Mouse (Mus musculus): ENCODE results near the gene Chsy1.
A peak's percentile ranks its signal among the peaks of the same experiment; 100 is the strongest.

Chsy1 gene

DNA sequence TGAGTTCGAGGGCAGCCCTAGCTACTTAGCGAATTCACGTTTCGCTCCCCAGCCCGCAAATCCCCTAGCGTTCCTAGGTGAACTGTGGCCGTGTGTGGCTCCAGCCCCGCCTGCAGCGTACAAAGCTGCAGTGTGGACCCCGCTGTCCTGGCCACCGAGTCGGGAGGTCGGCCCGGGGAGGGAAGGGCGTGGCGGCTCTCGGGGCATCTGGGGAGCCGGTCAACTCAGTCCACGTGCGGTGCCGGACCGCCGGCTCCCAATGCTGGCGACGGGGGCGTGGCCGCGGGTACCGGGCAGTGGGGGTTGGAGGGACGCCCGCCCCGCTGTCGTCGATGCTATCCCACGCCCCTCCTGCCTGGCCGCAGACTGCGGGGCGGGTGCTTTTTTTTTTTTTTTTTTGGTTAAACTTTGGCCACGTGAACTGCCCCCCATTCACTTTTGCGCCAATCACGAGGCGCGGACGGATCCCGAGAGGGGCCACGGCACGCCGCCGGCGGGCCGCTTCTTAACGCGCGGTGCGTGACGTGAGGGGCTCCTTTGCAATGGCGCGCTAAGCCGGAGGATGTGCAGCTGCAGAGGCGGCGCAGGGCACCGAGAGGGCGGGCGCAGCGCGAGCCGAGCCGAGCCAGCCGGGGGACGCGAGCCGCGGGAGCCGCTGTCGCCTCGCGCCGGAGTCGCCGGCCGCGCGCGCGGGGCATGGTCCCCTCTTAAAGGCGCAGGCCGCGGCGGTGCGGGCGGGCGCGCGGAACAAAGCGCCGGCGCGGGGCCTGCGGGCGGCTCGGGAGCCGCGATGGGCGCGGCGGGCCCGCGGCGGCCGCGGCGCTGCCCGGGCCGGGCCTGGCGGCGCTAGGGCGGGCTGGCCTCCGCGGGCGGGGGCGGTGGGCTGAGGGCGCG is at the start of gene Chsy1:
Chsy1 (plus strand) TSS at position 555 of the 894 bp plus-strand sequence.
- DNase-seq, result peak; percentile 83

DNA sequence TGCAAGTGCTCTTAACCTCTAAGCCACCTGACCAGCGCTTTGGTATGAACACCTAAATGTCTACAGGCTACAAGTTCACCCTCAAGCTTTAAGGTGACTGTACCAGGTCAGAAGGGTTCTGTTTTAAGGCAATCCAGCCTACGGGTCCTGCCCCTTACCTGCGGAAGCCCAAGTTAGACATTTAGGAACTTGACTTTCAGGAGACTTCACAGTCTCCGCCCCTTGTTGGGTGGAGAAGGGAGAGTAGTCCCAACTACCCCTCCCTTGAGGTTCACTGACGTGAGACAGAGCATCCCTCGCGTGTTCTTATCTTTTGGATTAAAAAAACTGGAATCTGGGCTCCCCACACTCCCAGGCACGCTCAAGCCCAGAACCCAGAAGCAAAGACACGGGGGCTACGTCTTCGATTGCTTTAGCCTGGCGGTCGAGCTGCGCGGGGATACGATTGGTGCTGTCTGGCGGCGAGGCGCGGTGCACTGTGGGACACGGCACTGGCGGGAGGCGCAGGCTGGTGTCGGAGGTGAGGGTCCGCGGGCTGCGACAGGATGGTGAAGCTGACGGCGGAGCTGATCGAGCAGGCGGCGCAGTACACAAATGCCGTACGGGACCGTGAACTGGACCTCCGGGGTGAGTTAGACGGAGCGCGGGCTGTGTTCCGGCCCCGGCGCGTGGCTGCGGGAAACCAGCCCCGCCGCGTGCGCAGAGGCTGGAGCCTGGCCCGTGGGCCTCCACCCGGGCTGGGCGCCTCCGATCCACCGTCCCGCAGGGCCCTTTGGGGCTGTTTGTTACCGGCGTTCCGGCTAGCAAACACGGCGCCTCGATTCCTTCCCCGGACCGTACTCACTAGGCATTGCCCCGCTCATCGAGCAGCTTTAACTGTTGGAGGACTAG is 49.0 kb upstream of the Chsy1 start:
- peak; percentile 76 for DNase-seq

DNA sequence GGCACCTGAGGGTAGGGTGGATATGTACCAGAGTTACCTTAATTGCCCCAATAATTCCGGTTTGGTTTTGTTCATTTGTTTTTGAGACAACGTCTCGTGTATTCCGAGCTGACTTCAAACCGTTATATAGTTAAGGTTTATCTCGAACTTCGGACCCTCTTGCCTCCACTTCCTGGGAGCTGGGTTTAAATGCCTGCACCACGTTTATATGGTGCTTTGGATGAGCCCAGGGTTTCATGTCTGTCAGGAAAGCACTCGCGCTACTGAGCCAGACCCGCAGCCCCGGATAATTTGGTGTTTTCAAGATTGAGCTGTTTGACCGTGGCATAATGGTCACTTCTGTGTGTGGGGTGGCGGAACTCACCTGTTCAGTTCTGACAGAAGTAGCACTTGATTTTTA is 48.3 kb upstream of the Chsy1 start:
- DNase-seq, result no peak

DNA sequence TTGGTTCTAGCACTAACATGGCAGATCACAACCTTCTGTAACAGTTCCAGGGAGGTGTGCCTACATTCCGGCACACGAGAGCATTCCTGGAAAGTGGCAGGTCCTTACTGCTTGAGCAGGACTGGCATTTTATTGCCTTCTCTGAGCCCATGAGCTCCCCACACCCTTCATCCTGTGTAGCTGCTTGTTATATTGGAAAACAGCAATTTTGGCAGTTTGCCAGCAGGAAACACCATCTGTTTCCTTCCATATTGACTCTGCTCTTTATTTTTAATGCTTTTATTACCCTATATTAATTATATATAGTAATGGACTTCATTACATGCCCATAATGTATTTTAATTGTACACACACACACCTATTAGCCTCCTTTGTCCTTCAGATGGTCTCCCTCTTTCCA is 32.9 kb upstream of the Chsy1 start:
- no peak for DNase-seq

DNA sequence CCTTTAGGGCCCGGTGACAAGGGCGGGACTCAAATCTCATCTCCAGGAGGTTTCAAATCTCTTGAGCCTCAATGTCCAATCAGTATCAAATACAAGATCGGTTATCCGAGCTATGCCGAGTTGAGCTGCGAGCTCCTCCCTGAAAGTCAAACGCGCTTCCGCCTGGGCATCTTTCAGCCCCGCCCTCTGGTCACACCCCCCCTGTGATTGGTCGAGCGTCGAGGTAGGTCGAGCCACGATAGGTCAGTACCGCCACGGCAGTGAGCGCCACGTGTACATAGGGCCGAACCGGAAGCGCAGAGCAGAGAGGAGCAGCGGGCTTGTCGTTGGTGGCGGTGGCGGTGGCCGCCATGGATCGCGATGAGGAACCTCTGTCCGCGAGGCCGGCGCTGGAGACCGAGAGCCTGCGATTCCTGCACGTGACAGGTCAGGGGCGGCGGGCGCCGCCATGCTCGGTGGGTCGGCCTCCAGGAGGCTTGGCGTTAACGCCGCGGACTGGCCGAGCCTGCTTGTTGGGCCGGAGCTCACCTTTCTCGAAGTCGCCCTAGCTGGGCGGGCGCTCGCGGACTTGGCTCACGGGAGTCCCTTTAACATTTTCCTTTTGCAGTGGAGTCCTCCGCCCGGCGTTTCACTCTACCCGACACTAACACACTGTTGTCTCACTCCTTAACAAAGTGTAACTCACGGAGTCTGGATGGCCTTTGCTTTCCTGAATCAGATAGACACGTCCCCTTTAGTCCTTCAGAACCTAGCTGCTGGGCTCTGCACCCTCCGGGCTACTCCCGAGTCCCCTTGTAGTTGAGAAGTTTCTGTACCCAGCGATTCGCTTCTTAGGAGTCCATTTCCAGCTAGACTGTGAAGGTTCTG is 29.7 kb upstream of the Chsy1 start, which contains the start of gene Selenos:
Selenos (plus strand) TSS at position 286 of the 867 bp plus-strand sequence.
- peak; percentile 91 for DNase-seq

DNA sequence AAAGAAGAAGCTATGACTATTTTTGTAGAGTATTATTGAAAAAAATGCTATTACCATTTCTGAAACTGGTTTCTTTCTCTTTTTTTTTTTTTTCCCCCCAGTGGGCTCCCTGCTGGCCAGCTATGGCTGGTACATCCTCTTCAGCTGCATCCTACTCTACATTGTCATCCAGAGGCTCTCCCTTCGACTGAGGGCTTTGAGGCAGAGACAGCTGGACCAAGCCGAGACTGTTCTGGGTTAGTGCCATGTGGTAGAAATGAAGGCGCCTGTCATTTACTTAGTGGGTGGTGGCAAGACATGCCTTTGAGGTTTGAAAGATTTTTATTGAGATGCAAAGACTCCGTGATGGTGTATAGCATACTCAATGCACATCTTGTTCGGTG is 29.1 kb upstream of the Chsy1 start:
- DNase-seq, result no peak

DNA sequence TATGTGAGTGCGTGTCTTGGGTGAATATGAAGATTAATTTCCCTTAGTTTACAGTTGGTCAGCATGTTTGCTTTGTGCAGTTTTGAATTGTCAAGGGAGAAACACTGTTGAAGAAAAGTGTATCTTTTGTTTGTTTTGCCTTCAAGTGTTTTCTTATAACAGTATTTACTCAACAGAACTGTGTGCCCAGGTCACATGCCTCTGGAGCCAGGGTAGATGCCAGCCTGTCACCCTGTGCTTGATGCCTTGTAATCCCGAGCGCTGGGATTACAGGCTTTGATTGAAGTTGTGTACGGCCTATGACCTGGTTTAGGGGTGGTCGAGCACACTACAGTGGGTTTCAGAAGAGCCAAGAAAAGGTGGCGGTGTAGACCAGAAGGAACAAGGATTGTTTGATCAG is 25.6 kb upstream of the Chsy1 start:
- no peak for DNase-seq

DNA sequence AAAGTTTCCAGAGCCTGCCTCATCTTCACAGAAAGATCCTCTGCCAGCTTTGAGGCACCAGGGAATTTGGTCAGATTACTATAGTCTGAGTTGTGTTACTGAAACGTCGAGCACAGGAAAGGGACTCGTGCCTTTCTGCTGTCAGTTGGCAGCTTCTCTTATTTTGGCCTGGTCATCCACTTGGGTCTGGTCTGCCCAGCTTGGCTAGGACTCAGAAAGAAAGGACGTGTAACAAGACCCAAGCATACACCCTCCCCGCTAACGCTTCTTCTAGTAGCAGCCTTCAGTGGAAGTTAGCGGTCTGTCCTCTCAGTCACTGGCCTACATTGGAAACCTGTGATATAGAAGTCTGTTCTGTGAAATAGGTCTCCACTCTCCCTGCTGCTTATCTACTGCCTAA is 24.8 kb upstream of the Chsy1 start:
- DNase-seq, result no peak

DNA sequence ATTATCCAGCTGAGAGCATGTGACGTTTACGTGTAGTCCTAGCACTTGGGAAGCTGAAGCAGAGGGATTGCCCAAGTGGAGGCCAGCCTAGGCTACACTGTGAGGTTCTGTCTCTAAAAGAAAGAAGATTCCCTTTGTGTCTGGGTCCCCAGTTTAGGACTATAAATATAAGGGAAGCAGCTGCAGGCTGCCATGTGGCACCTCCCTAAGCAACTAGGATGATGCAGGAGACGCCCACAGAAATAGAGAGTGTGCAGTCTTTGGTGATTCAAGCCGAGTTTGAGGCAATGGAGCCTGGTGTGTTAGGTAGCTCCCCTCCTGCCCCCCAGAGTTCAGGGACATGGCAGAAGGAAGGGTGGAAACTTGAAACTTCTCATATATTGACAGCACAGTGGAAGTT is 21.7 kb upstream of the Chsy1 start:
- no peak for DNase-seq

DNA sequence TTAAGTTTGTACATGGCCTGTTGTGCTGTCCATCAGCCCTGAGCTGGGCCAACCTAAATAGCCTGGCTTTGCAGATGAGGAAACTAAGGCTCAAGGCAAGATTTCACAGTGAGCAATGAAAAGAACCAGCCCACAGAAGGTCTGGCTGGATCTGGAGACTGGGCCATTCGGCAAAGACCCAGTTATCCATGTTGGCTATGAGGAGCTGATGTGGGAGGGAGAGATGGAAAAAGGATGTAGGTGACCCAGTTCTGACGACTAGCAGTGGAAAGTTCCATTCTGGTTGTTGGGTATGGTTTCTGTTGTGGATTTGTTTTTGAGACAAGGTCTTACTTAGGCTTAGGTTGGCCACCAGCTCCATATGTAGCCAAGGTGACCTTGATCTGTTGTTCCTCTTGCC is 21.2 kb upstream of the Chsy1 start:
- no peak for DNase-seq

DNA sequence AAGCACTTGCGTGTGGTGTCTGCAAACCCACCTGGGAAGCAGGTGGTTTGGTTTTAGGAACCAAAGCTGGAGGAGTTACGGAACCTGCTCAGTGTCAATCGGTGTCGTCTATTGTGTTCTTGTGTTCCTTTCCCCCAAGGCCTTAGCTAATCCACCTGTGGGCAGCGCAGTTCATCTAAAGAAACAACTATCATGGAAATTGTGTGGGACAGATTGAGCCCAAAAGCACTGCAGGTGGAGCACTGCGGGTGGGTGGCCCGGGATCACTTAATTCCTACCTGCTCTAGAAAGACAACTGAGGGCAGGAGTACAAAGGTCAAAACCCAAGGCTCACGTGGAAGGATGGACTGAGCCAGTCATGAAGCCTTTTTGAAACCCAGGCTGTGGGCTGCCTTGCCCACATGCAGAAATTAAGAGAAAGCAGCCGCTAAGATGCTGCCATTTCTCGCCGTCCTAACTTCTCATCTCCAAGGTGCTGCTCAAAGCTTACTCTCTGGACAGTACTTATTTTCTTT is 18.6 kb upstream of the Chsy1 start:
- no peak for DNase-seq

DNA sequence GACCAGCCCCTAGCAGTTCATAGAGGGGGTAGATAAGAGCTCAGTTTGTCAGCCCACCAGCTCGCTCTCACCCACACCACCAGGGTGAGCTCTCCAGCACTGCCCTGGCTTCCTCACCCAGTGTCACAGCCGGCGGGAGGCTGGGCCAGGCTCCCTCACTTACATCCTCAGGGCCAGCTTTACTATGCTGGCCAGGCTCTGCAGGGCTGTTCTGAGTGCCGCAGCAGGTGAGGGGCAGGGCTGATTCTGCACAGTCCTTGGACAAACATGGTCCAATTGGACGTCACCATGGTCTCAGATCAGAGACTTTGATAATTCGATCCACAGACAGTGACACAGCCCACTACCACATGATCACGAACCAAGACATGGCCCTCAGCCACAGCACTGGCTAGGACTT is 17.8 kb upstream of the Chsy1 start:
- DNase-seq, result no peak

DNA sequence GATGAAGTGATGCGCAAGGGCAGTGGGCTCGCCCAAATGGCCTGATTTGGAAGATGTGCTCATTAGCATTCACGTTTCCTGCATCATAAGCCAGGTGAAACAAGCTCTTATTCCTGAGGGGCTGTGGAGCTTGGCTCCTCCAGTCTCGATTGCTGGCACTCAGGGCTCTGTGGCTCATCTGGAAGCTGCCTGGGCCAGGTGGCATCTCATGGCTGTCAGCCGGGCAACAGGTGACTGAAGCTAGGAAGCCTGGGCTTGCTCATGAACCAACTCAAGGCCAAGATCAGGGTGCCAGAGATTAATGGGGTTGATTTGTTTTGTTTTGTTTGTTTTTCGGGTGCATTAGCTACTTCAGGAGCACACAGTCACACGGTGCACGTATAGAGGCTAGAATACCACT is 16.7 kb upstream of the Chsy1 start:
- peak; percentile 33 for DNase-seq

DNA sequence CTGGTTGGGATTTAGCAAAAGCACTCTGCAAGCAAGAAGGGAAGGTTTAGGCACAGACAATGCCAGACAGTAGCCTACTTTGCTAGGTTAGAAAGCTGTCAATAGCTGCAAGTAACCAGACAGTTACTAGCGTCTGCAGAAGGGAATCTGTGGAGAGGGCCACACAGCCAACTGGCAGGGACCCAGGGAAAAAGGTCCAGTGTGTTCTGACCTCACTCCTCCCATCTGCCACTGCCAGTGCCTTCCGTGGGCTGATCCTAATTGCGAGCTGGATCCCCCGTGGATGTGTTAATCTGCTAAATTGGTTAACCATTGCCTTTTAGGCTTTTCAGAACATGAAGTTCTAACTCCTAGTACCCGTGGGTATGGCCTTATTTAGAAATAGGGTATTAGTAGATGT is 15.2 kb upstream of the Chsy1 start:
- peak; percentile 40 for DNase-seq

DNA sequence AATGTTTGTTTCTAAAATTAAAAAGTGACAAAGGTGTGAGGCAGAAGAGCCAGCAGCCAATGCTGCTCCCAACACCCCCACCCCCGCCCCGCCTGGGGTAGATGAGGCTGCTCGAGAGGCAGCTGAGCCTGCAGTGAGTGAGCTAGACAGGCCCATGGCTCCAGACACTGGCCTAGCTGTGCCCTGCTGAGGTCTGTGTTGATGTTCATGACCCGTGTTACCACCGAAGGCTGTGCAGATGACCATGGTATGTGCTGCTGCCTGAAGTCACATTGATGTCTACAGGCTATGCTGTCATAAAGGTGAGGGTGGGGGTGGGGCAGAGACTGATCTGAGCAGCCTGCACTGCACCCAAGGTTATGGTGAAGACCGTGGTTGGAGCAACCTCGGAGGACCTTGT is 10.5 kb upstream of the Chsy1 start:
- DNase-seq, result no peak

DNA sequence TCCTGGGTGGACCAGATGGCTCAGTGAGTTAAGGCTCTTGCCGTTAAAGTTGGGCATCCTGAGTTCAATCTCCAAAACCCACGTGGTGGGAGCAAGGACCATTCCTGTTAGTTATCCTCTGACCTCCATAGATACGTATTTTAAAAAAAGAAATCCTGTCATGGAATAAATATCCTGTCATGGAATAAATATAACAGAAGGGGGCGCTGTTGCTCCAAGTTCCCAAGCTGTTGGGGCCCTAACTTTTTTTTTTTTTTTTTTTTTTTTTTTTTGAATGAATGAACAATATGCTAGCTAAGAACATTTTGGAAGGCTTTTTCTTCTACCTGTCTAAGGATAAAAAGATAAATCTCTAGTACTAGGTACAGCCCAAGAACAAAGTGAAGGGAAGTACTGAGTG is 7.4 kb upstream of the Chsy1 start:
- DNase-seq, result no peak

DNA sequence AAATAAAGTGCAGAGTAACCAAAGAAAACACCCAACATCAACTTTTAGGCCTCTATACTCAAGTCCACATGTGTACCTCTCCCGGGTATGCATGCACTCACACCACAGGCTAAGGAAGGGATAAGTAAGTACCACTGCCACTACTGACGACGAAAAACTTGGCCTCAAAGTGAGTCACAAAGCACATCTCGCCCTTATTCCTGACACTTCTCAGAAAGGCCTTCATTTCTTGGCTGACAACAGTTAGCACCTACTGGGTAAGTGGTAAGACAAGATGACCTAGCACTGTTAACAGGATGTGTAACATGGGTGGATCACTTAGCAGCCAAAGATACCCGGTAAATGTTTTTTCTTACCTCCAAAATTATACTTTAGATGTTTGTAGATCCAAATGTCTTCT is 4.8 kb upstream of the Chsy1 start:
- DNase-seq, result no peak

DNA sequence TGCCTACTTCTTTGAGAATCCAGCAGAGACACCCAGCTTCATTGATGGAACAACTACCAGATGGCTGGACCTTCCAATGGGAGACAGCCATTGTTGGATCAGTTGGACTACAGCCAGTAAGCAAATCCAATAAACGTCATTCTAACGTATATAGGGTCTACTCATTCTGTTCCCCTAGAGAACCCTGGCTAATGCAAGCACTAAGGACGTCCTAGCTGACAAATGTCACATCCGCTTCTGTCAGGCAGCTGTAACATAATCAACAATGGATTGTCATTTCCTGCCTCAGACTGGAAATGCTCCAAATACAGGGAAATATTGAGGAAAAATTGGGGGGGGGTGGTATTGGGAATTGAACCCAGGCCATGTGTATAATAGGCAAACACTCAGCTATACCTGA is 3.5 kb upstream of the Chsy1 start:
- no peak for DNase-seq

DNA sequence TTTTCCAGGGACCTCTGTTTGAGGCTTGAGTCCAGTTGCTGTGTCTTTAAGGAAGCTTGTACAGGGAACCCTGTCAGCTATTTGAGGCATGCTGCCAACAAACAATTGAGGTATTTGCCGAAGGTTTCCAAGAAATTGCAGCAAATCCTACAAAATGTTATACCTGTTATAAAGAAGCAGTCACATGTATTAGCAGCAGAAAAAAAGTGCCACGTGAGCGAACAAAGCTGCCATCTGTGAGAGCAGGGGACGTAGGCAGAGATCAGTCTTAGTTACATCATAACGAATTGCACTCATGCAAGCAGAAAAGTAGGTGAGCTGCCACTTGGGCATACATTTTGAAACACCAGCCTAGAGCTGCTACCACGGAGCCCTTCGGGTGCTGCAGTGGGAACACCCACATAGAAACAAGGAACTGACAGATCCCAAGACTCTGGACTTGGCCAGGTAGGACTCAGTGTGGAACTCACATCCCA is 2.7 kb upstream of the Chsy1 start:
- DNase-seq, result no peak

DNA sequence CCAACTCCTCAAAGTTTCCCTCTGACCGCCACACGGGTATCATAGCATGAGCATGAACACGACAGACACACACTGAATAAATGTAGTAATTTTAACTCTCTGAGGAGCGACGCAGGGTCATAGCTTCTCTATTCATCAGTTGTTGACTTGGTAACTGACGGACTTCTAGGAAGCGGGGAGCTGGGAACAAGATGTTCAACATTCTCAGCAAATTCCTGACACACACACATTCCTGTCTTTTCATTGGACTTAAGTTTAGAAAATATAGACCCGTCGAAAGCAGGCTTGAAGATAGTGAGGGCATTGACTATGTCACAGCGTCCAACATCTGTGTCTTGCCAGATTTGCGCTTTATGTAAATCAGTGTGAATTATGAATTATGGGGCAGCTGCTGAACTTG is 2.1 kb upstream of the Chsy1 start:
- no peak for DNase-seq

DNA sequence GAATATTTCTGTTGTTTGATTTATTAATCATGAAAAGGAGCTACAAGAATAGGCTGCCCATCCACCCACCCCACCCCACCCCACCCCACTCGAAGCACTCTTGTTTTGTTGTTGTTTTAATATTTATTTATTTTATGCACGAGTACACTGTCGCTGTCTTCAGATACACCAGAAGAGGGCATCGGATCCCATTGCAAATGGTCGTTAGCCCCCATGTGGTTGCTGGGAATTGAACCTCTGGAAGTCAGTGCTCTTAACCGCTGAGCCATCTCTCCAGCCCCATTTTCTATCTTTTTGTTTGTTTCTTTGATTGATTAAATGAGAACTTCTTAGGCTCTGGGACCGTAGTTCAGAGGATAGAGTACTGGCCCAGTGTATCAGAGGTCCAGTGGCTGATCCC is 1.4 kb upstream of the Chsy1 start:
- no peak for DNase-seq

DNA sequence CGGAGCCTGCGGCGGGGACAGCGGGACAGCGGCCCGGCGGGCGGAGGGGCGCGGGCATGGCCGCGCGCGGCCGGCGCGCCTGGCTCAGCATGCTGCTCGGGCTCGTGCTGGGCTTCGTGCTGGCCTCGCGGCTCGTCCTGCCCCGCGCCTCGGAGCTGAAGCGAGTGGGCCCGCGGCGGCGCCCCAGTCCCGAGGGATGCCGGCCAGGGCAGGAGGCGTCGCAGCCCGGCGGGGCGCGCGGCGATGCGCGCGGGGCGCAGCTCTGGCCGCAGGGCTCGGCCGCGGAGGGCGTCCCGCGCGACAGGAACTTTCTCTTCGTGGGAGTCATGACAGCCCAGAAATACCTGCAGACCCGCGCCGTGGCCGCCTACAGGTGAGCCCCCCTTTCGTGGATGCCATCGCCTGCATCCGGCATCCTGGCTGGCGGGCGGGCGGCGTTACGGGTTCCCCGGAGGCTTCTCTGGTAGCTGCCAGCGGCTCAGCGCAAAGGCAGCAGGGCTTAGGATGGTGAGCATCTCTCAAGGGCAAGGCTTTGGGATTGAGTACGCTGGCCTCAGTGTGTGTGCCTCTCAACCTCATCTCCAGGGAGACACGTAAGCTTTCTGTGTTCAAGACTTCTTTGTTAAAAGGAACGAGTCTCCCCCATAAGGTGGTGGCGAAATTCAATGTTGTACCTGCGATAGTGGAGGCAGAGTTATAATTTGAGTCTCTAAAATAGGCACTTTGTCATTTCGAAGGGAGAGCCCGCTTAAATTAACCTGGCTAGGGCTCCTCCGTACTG is 730 bp downstream of the Chsy1 start:
- DNase-seq, result peak; percentile 38

All from cerebellum, adult 11 months (tissue).